Mouse (Mus musculus) heart, postnatal 25 days (tissue): ENCODE data around the gene Aifm2. TPM values are rescaled to one million over a fixed set of nuclear protein-coding genes. Genes with fewer than 3 reads are reported as not detected.

Experiments used
- DNase-seq: peaks from one replicate; pipeline ENCODE4 v3.0.0; 2022; ENCODE audit warnings: low spot score
- intact Hi-C: fragments of 180-260 bp; cut with DNase I; formaldehyde crosslinking; loops from one replicate; pipeline ENCODE4 v1.15.1; 2025
- microRNA-seq: library from miRNA; unstranded; fragments of <30 nt; microRNA quantifications from one replicate; pipeline ENCODE4 v1.2.0, GENCODE M21; 2022
- total RNA-seq, 2 experiments: library from RNA; stranded (reverse); gene quantifications; 2 replicates each; pipeline ENCODE4 v1.2.3; 2021

Gene Aifm2
- total RNA-seq, 2 experiments from 2014 or later: 31.3 to 31.6 TPM

- no peak for DNase-seq
- intact Hi-C loops: no loop called here
Measured at GRCm38 (mm10) chr10:61758904-61759303, 43.8 kb downstream of the Aifm2 start.

DNA sequence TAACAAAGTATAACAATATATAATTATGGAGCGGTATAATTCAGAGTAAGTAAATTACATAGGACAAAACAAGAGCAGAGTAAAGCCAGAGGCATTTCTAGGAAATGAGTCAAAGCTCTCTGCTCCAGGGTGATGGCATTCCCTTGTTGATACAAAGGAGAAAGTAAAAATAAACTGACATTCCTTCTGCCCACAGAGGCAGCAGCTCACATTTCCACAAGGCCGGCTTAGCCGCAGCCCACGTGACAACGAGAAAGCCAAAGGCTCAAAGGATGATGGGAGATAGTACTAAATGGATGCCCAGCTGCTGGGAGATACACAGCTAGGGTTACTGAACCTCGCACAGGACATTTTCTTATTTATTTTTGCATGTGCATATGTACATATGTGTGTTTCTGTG lies 44.8 kb downstream of the Aifm2 start:
- DNase-seq: peak; percentile 9

DNA sequence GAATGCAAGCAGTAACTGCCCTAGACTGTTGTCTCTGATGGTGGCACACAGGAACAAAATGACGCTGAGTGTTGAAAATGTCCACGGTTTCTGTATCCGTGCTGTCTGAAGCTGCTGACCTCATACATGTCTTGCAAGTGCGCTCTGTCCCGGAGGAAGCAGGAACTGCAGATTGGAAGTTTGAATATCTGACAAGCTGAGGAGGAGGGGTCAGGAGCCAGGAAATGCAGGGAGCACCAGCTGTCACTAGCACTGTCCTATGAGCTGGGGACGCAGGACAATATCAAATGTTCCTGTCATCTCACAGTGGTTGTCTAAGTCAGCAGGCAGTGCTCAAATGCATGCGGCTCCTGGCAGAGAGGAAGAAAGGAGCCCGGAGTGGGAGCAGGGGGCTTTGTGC lies 49.6 kb downstream of the Aifm2 start:
- intact Hi-C loops: no loop called here
- DNase-seq: no peak

More for the DNA sequence above, 44.8 kb downstream of the Aifm2 start:
- intact Hi-C loops: no loop called here

DNA sequence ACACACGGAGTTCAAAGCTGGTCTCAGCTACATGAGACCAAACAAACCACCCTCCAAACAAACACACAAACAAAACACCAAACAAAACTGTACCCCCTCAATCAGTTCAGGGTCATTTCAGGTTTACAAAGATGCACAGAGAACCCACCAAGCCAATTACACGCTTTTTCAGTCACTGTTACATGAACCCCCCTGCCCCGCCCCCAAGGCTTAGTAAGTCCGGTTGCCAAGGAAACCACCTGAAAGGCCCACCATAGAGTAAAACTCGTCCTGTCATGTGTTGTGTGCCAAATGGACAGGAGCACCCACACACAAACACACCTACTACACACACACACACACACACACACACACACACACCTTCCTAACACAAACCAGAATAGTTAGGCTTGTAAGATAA lies 50.5 kb downstream of the Aifm2 start:
- DNase-seq: no peak
- intact Hi-C loops: no loop called here

DNA sequence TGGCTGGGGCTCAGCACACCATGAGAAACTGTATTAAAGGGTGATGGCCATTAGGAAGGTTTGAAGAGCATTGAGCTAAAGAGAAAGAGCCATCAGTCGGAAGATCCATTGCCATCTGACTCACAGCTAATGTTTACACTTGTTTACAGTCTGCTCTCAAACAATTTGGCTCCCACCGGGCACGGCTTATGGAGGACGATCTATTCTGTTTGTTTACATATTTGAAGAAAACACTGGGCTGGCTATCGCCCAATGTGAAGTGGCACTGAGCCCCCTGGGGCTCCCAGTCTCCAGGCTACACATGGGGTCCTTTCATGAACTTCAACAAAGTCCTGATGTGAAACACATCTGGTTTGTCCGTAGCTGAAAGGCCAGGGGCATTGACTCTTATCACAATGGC lies 51.7 kb downstream of the Aifm2 start:
- DNase-seq: no peak
- intact Hi-C loops: no loop called here

GRCm38 (mm10) chr10:61781461-61782128 lies 66.5 kb downstream of the Aifm2 start:
- DNase-seq: no peak
- intact Hi-C loops: no loop called here

DNA sequence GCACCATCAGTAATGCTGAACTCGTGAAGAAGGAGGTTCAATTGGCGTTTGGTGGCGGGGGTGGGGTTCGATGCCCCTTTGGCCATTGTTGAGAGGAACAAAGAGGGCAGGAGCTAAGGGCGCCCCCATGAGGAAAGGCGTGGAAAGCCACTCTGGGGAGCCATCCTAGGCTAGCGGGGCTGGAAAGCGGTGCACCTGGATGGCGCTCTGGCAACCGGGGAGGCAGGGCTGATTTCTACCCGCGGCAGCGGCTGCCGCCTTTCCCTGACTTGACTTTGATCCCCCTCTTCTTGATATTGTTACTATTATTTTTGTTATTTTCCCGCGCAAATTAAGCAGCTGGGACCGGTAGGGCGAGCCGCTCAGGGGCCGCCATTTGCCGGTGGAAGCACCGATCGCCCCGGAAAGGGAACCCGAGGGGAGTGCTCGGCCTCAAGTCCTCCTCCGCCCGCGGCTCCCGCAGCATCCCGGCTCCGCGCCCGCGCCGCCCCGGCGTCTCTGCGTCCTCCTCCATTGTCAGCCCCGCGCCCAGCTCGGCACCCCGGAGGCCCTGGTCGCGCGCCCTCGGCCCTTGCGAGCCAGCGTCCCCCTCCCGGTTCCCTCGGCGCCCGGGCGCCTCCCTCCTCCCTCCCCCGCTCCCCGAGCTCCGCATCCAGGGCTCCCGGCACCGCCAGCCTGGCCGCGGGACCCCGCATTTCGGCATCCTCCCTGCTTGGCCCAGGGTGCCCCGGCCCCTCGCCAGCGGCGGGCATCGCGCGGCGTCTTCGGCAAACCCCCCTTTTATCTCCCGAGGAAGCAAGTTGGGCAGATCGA lies 67.9 kb downstream of the Aifm2 start:
- intact Hi-C loops: no loop called here
- peak; percentile 14 for DNase-seq

GRCm38 (mm10) chr10:61783621-61784251 lies 68.7 kb downstream of the Aifm2 start, which contains the start of gene H2afy2:
TSS of gene H2afy2 (minus strand) at chr10:61784147.
- intact Hi-C loops: no loop called here
- peak; percentile 22 for DNase-seq

DNA sequence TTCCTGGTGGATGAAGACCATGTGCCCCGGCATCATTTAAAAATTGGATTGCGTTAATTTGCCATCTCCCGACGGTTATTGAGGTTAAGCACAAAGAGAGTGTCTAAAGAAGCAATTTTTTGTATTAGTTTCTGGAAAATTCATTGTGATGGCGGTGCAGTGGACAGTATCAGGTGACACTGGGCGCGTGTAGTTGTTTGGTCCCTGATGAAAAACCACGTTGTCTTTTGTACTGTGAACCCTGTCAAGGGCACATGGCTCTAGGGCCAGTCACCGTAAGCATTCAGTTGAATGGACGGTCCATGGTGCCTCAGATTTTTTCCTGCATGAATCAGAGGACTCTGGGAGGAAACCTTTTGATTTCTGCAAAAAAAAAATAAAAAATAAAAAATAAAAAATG lies 69.4 kb downstream of the Aifm2 start:
- DNase-seq: no peak

DNA sequence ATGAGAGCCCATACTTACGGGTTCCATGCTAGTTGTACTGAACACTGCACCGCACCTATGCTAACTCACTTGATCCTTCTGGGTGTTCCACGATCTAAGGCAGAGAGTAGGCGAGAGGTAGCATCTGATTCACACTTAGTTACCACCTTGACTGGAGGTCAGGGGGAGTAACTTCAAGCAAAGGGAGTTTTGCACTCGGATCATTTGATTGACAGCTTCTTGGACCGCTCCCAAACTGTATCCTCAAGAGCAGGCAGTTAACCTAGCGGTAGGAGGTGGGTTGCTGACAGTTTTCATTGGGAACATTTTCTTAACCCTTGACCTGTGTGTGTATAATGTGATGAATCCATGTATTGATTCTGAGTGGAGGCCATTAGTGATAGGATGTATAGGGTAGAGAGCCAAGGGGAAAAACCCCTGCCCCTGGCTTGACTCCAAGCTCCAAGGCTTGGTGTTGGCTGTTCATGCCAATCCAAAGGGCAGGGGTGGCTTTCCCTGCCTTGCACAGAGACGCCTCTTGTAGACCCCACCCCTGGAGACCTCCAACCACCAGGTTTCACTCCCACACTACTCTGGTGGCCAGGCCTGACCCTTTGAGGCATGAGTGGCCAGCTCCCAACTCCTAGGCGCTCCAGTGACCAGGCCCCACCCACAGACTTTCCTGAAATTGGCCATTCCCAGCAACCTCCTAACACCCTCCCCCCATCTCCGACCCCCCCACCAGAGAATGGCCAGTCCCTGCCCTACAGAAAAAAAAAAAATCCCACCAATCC lies 72.7 kb downstream of the Aifm2 start:
- intact Hi-C loops: no loop called here

More for the DNA sequence above, 69.4 kb downstream of the Aifm2 start:
- intact Hi-C loops: no loop called here

GRCm38 (mm10) chr10:61788499-61788898 lies 73.4 kb downstream of the Aifm2 start:
- DNase-seq: no peak

More for the DNA sequence above, 72.7 kb downstream of the Aifm2 start:
- DNase-seq: no peak

More at GRCm38 (mm10) chr10:61788499-61788898, 73.4 kb downstream of the Aifm2 start:
- intact Hi-C loops: no loop called here

Small RNA genes within 50 kb of the gene (microRNA-seq; reads per million reads assigned to microRNA genes)
- not detected for gene Mir5108

Other genes with a start within 250 kb of the Aifm2 start
- 10 to 100 TPM; 30.1 to 31.3 TPM for gene Lrrc20, start 239.5 kb upstream of the Aifm2 start, total RNA-seq
- not detected for gene Npffr1, start 119.8 kb upstream of the Aifm2 start, total RNA-seq
- 10 to 100 TPM; 63.9 to 70.1 TPM for gene Ppa1, start 66.7 kb upstream of the Aifm2 start, total RNA-seq
- gene Sar1a, start 35.0 kb upstream of the Aifm2 start, total RNA-seq: 100 to 1,000 TPM; 142 to 152 TPM
- gene Tysnd1, start 19.7 kb upstream of the Aifm2 start, total RNA-seq: 10 to 100 TPM; 22.5 to 22.9 TPM
- 1 to 10 TPM; 4.6 to 5.5 TPM for gene H2afy2, start 68.9 kb downstream of the Aifm2 start, total RNA-seq